Mouse (Mus musculus): ENCODE results near the gene Gpr179.

DNA sequence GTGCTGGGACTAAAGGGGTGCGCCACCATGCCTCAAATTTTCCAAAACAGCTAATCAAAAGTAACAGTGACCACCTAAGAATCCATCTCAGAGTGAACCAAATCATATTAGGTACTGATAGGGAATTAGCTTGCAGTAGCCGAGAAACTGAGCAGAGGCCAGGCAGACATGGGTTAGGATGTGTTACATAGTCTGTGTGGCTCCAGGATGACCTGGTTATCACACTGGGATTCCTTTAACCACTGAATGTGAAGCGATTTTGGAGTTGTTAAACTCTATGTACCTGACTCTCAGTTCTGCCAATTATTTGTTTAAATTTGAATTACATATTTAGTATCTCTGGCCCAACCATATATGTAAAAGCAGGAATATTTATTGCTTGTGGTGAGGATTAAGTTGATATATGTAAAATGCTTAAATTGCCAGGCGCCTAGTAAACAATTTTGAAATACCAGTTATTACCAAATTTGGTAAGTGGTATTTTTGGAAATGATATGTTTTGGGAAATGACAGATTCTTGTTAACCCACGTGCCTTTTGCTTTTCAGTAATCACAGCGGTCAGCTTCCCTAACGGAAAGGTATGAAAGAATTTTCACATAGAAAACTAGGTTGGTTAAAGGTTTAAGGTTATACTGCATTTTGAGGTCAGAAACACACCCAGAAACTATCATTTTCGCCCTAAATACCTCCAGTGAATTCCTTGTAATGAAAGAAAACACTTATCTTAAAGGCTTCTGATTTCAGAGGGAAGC, 37.0 kb downstream of the Gpr179 start:
- TF ChIP-seq CTCF (IDR thresholded peaks at IDR 0.05; ENCODE audit: borderline replicate concordance, insufficient read depth, low read depth, low read length) (no peak), POLR2A (IDR thresholded peaks at IDR 0.05; ENCODE audit: borderline replicate concordance, insufficient read depth, low read length) (no peak)
